Mouse (Mus musculus) limb, embryonic 11.5 days (tissue): ENCODE results near the gene Cipc. TPM values are rescaled to one million over a fixed set of nuclear protein-coding genes. Genes with fewer than 3 reads are reported as not detected.

ENCODE experiments used
- ATAC-seq: fragments of 200-750 bp; cut with Nextera tagmentation; 2 replicates; pipeline ENCODE4 v1.8.0; 2017; ENCODE audit warnings: low read depth; ENCODE audit not compliant: insufficient number of reproducible peaks, low FRiP score, low TSS enrichment
- DNase-seq: peaks from one replicate; pipeline ENCODE4 v3.0.0-alpha.2; 2015; ENCODE audit warnings: low spot score
- H3K27ac ChIP-seq: fragments of 300-500 bp; sonication (generic); replicated peaks from 2 replicates; pipeline ENCODE4 v1.5.1; 2014; ENCODE audit warnings: low read depth, mild to moderate bottlenecking, low read length
- H3K27me3 ChIP-seq: fragments of 300-500 bp; sonication (generic); 2 replicates; pipeline ENCODE4 v1.6.1; 2014; ENCODE audit warnings: mild to moderate bottlenecking, low read length, mixed read lengths; ENCODE audit not compliant: control insufficient read depth, insufficient read depth
- H3K36me3 ChIP-seq: fragments of 300-500 bp; sonication (generic); 2 replicates; pipeline ENCODE4 v1.6.1; 2014; ENCODE audit warnings: mild to moderate bottlenecking, low read length, moderate library complexity, mixed read lengths; ENCODE audit not compliant: control insufficient read depth, insufficient read depth
- H3K4me1 ChIP-seq: fragments of 300-500 bp; sonication (generic); 2 replicates; pipeline ENCODE4 v1.6.1; 2014; ENCODE audit warnings: low read length, mixed read lengths; ENCODE audit not compliant: control insufficient read depth, insufficient read depth
- H3K4me2 ChIP-seq: fragments of 300-500 bp; sonication (generic); 2 replicates; pipeline ENCODE4 v1.6.1; 2014; ENCODE audit warnings: low read depth, mild to moderate bottlenecking, moderate library complexity; ENCODE audit not compliant: severe bottlenecking
- H3K4me3 ChIP-seq: fragments of 300-500 bp; sonication (generic); 2 replicates; pipeline ENCODE4 v1.5.1; 2014; ENCODE audit warnings: low read depth, low read length
- H3K9ac ChIP-seq: fragments of 300-500 bp; sonication (generic); 2 replicates; pipeline ENCODE4 v1.6.1; 2014; ENCODE audit warnings: mild to moderate bottlenecking, low read length
- H3K9me3 ChIP-seq: fragments of 300-500 bp; sonication (generic); 2 replicates; pipeline ENCODE4 v1.6.1; 2016; ENCODE audit warnings: low read length; ENCODE audit not compliant: control insufficient read depth
- WGBS: fragments of 180-500 bp; shearing (Covaris S2); extraction: QIAGEN DNeasy Blood & Tissue Kit; methylation state at CpG from one replicate; pipeline ENCODE4 v1.1.7; 2014; 5-methylcytosine and 5-hydroxymethylcytosine counted together
- polyA plus RNA-seq: library from polyadenylated mRNA; unstranded; fragments of >200 nt; fragmentation: Nextera tagmentation; extraction: Ambion mirVana; gene quantifications from 2 replicates; pipeline ENCODE4 v1.2.1, GENCODE M21; 2014

The Cipc gene
- polyA plus RNA-seq, 1 experiment from 2014 or later: 31.3 TPM

DNA sequence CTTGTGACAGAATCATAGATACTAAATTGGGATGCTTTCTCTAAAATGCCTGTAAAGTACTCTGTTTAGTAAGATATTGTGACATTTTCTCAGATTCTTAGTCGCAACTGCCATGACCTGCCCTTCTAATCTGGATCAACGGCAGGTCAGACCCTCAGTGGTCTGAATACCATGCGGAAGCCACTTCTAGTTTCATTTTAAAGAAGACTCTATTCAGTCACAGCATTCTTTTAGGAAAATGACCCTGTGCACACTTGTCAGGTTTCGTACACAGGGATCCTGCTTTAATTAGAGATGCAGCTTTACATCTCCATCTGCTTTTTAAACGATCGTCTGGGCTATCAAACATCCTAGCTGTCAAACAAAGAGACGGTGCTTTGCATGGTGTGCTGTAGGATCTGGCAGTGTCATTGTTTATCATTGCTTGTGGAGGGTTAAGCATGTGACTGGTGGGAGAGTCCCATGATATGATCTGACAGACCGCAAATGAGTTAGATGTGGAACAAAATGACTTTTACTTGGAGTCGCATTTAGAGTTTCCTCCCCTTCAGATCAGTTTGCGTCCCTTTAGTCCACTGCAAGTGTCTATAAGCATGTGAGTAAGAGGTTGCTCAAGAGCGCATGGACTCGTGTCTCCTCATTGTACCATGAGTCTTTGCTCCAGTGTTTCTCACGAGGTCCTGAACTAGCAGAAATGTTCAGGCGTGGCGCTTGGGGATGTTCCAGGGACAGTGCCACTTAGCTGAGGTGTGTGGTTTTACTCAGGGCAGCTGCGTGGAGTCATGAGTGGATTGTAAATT lies 3.5 kb downstream of the Cipc start:
- H3K36me3 ChIP-seq: peaks cover 3% of the 10 kb centered on the region; the same call in 1 of the 2 replicates
- H3K9me3 ChIP-seq: no peaks in the 10 kb centered on the region
- DNase-seq (no peak), ATAC-seq (no peak)
- H3K4me3 ChIP-seq: no peak overlapping the region
- no peak overlapping the region for H3K9ac ChIP-seq
- no peak overlapping the region for H3K27ac ChIP-seq
- H3K4me2 ChIP-seq: no peak overlapping the region
- H3K4me1 ChIP-seq: peaks cover 12% of the 10 kb centered on the region
- WGBS: 85% methylated on average over 16 of the region's 16 CpGs
- no peaks in the 10 kb centered on the region for H3K27me3 ChIP-seq

DNA sequence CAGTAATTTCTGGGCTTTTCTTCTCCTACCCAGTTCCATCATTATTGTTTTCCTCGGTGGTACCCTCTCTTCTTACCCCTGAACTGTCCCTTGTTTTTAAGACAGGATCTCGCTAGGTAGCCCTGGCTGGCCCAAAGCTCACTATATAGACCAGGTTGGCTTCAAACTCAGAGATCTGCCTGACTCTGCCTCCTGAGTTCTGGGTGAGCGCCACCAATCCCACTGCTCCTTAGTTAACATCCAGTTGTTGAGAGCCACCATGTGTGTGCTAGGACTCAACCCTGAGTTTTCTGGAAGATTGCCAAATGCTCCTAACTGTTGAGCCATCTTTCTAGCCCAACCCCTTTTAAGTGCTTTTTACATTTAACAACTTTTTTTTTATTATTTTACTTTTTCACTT lies 4.1 kb downstream of the Cipc start:
- Histone ChIP-seq H3K4me1 (peaks cover 12% of the 10 kb centered on the region), H3K9me3 (no peaks in the 10 kb centered on the region), H3K4me3 (no peak overlapping the region), H3K27me3 (no peaks in the 10 kb centered on the region), H3K4me2 (no peak overlapping the region), H3K9ac (no peak overlapping the region), H3K36me3 (peaks cover 3% of the 10 kb centered on the region; the same call in 1 of the 2 replicates), H3K27ac (no peak overlapping the region)
- ATAC-seq (no peak), DNase-seq (no peak)
- 91% methylated on average over 3 of the region's 3 CpGs for WGBS

DNA sequence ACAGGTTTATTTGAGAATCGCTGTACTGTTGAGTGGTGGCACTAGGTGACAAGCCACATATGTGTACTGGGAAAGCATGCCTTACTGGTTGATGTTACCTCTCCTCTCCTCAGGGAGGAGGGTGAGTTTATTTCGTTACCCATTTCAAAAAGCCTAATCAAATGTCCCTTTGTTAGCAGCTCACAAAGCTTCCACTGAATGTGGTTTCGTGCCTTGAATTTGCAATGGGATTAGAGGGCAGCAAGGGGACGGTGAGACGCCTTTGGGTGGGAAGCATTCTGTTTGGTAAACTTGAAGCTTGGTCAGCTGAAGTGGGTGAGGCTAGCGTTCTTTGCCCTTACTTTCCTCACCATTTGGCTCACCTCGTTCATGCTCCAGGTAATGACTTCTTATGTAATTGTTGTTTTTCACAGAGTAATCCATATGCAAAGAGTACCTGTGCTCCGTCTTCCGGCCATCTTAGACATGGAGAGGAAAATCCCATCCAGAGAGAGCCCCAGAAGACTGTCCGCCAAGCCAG lies 5.5 kb downstream of the Cipc start:
- ATAC-seq (no peak), DNase-seq (no peak)
- no peak overlapping the region for H3K4me2 ChIP-seq
- no peaks in the 10 kb centered on the region for H3K27me3 ChIP-seq
- WGBS: 91% methylated on average over 10 of the region's 10 CpGs
- no peak overlapping the region for H3K4me3 ChIP-seq
- peaks cover 12% of the 10 kb centered on the region for H3K4me1 ChIP-seq
- H3K9ac ChIP-seq: no peak overlapping the region
- H3K9me3 ChIP-seq: no peaks in the 10 kb centered on the region
- H3K27ac ChIP-seq: no peak overlapping the region
- H3K36me3 ChIP-seq: peaks cover 3% of the 10 kb centered on the region; the same call in 1 of the 2 replicates

DNA sequence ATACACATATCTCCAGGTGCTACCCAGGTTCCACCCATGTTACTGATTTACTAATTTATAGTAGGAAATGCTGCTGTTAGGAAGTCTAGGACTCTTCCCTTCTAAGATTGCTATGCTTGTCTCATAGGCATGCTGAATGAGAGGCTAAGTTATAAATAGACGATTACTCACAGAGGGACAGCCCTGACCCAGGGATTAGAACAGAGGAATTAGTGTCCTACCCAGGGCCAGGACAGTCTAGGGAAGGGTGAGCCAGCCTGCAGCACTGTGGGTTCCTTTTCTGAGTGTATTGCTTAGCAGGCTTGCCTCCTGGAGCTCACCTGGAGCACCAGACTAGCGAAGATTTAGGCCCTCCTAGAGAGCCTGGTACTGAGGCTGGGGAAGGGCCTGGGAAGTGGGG lies 9.1 kb downstream of the Cipc start:
- Histone ChIP-seq H3K4me2 (no peak overlapping the region), H3K4me3 (no peak overlapping the region), H3K4me1 (no peaks in the 10 kb centered on the region), H3K27me3 (no peaks in the 10 kb centered on the region), H3K36me3 (peaks cover 5% of the 10 kb centered on the region; the same call in 1 of the 2 replicates), H3K9me3 (no peaks in the 10 kb centered on the region), H3K9ac (no peak overlapping the region), H3K27ac (no peak overlapping the region)
- whole genome bisulfite sequencing: 85% methylated on average over 2 of the region's 2 CpGs
- DNase-seq (no peak), ATAC-seq (no peak)

DNA sequence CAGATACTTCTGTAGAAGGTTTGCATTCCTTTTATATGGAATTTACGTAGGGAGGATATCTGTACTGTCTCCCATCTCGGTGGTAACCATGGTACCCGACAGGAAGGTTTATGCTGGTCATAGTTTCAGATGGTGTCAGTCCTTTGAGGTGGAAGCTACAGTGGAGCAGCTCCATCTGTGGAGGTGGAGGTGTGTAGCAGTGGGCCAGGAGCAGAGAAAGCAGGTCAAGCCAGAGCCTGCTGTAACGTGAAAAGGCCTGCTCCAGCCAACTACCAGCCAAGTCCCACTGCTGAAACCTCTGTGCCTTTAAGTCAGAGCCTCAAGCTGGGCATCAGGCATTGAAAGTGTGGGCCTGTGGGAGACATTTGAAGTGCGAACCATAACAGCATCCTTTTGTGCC lies 11.7 kb downstream of the Cipc start:
- no peak for ATAC-seq

DNA sequence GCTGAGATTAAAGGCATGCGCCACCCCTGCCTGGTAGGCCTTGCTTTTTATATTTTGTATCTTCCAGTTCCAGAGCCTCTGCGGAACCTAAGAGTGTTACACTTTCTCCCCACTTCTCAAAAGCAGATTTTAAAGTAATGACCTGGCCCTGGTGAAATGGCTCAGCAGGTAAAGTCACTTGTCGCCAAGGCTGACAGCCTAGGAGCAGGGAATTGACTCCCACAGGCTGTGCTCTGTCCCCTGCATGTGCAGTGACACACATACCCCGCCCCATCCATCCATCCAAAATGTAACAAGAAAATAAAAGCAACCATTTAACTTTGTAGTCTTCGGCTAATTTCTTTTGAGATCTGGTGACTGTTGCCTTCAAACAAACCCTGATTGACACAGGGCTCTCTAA lies 12.8 kb downstream of the Cipc start:
- Histone ChIP-seq H3K27ac (no peak overlapping the region), H3K9ac (no peak overlapping the region), H3K4me1 (no peaks in the 10 kb centered on the region), H3K36me3 (peaks cover 16% of the 10 kb centered on the region), H3K4me2 (no peak overlapping the region), H3K27me3 (no peaks in the 10 kb centered on the region), H3K4me3 (no peak overlapping the region), H3K9me3 (no peaks in the 10 kb centered on the region)
- ATAC-seq: no peak
- 95% methylated on average over 5 of the region's 5 CpGs for WGBS
- DNase-seq: no peak

More for the DNA sequence above, 11.7 kb downstream of the Cipc start:
- no peaks in the 10 kb centered on the region for H3K4me1 ChIP-seq
- H3K27me3 ChIP-seq: no peaks in the 10 kb centered on the region
- DNase-seq: no peak
- H3K4me3 ChIP-seq: no peak overlapping the region
- no peak overlapping the region for H3K27ac ChIP-seq
- H3K9me3 ChIP-seq: no peaks in the 10 kb centered on the region
- WGBS: 93% methylated on average over 5 of the region's 5 CpGs
- H3K4me2 ChIP-seq: no peak overlapping the region
- H3K36me3 ChIP-seq: peaks cover 19% of the 10 kb centered on the region
- no peak overlapping the region for H3K9ac ChIP-seq

DNA sequence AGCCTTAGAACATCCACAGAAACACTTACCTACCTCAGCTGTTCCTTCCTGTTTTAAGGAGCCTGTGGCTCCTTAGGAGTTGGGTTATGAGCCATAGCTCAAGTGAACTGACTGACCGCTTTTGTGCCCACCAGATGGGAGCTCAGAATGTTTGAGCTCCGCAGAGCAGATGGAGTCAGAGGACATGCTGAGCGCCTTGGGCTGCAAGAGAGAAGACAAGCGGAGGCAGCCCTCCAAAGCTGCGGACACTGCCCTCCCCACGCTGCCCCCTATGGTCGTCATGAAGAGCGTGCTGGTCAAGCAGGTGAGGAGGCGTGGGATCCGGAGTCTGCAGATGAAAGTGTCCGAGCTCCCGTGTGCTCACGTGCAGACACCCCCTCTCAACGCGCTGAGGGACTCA lies 13.3 kb downstream of the Cipc start:
- no peaks in the 10 kb centered on the region for H3K4me1 ChIP-seq
- no peak overlapping the region for H3K4me3 ChIP-seq
- no peaks in the 10 kb centered on the region for H3K27me3 ChIP-seq
- 89% methylated on average over 15 of the region's 15 CpGs for WGBS
- H3K9ac ChIP-seq: no peak overlapping the region
- no peak overlapping the region for H3K4me2 ChIP-seq
- DNase-seq: no peak
- peaks cover 16% of the 10 kb centered on the region for H3K36me3 ChIP-seq
- no peak overlapping the region for H3K27ac ChIP-seq
- H3K9me3 ChIP-seq: no peaks in the 10 kb centered on the region
- no peak for ATAC-seq

DNA sequence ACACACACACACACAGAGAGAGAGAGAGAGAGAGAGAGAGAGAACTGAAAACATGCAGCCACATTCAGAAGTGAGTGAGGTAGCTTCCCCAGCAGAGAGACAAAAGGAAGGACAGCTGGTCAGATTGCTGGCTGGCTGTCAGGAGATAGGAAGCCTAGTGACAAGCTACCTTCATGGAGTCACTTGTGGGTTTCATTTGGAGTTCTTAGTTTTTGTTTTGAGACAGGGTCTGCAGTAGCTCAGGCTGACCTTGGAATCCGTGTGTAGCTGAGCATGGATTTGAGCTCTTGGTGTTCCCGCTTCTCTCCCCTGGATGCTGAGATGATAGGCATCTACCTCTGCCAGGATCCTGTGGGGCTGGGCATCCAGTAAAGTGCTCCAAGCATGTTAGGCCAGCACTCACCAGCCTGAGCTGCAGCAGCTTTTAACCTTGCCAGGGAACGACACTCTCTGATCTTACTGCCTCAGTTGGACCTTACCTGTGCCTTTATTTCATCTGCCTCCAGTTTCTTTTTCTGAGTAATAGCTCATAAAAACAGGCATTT lies 14.0 kb downstream of the Cipc start:
- Histone ChIP-seq H3K4me1 (no peaks in the 10 kb centered on the region), H3K9me3 (no peaks in the 10 kb centered on the region), H3K27me3 (no peaks in the 10 kb centered on the region), H3K4me2 (no peak overlapping the region), H3K27ac (no peak overlapping the region), H3K9ac (no peak overlapping the region), H3K4me3 (no peak overlapping the region), H3K36me3 (peaks cover 16% of the 10 kb centered on the region)
- DNase-seq (no peak), ATAC-seq (no peak)
- 92% methylated on average over 3 of the region's 3 CpGs for WGBS
